Mouse (Mus musculus): ENCODE data around the gene Rubcn.

Rubcn gene

DNA sequence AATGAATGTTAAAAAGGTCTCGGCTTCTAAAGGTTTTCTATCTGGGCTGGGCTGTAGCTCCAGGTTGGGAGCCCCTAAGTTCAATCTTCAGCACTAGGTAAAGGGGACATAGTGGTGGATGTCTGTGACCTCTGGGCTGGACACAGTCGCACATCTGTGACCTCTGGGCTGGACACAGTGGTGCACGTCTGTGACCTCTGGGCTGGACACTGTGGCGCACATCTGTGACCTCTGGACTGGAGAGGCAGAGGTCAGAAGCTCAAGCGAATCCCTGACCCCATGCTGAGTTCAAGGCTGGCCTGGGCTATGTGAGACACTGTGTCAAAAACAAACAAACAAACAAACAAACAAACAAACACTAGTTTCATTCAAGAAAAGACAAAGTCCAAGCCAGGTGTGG is 7.3 kb downstream of the Rubcn start:
- no peak for DNase-seq (ENCODE audit: low spot score in 2 of 2)

DNA sequence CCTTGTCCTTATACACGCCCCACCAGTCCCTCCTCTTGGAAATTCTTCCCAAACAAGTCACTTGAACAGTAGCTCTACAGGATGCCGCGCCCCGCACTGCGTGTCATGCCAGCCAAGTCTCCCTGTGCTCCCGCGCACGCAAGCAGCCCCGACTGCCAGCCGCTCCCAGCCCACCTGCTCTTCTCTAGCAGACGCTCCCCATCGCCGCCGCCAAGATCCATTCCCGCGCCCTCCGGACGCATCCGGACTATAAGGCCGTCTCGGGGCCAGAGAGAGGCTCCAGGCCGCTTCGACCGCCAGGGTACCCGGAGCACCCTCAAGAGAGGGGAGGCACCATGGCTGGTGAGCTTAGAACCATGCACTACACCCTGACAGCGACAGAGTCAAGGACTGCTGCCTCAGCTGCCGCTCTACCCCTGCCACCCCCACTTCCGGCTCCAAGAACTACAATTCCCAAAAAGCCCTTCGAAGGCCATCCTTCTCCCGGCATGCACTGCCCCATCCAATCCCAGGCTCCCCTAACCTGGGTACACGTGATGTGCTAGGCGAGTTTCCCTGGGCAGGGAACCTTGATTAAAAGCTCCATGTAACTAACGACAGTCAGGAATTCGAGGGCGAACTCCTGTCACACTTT is 9.5 kb downstream of the Rubcn start:
- peak; percentile 94 for DNase-seq (ENCODE audit: low spot score in 2 of 2)

DNA sequence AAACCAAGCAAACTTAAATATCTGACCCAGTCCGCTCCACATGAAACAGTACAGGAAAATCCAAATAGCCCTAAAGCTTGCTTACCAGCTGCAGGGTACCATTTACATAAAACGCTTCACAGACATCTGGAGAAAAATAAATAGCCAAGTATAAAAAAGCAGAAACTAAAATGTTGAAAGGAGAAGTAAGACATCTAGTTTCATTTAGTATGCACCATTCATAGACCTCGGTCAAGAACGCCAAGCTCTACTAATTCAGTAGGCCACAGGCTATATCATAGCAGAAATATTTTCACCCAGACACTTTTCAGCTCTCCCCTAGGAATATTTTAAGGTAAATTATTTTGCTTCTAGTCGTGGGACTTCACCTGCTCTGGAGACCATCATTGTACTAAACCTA is 10.9 kb downstream of the Rubcn start:
- DNase-seq (ENCODE audit: low spot score in 2 of 2): no peak

DNA sequence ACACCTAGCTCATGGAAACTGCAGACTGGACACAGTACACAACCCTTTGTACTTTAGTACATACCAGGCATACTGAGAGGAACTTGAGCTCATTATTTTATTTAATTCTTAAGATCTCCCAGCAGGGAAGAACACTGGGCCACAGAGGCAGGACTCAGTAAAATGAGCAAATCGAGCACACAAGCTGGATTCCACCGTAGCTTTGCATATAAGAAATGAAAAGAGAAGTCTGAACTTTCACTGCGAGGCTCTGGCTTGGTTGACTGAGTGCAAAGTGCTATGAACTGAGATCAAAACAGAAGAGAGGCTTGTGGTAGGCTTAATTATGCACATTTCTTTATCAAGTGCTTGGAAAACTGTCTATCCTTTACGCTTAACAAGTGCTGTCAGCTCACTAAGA is 12.2 kb downstream of the Rubcn start:
- no peak for DNase-seq (ENCODE audit: low spot score in 2 of 2)

DNA sequence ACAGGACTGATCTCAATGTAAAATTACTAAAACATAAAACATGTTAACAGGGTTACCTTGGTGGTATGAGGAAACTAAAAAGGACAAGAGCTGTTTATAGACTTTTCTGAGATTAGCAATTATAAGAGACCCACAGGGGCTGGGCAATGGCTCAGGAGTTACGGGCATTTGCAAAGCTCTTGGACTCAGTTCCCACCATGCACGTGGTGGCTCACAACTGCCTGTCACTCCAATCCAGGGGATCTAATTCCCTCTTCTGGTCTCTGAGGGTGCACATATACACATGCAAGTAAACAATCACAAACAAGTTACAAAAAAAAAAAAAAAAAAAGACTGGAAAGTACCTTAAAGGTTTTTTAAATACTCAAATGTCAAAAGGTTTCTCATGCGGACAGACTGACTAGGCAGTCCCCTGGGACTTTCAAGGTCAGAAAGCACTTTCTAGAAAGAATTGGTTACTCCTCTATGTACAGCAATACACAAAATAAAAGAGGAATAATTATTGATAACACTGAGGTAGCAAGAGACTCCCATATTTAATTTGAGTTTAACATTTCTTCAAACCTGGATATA is 15.7 kb downstream of the Rubcn start:
- no peak for DNase-seq (ENCODE audit: low spot score in 2 of 2)

DNA sequence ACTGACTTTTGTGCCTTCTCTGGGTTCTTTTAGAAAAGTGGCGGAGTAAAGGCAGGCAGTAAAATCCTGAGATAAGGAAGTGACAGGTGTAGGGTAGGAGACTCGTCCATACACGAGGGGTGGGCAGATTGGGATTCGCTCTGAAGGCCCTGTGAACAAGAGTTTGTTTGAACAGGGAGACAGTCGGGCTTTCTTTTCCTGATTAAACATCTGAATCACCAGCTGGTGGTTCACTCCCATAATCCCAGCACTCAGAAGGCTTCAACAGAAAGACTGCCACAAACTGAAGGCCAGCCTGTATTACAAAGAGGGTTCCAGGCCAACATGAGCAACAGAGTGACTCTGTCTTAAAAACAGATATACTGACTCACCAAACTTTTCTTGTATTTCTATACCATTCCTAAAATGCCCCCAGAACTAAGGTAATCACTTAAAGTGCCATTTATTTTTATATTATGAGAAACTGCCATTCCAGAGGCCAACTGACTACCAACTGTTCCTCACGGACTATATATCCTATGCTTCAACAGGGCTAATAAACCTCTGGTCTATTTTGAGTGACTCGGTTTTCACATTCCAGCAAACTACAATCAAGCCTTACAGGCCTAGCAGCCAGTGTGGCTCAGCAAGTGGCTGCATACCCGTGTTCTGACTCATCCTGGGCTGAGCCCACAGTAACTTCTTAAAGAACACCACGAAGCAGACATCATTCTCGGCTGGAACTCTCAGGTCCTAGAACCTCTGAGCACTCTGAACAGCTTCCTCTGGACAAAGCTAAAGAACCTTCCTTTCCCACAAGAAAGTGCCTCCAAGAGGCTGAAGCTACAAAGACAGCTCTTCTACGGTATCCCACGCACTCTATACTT is 18.6 kb downstream of the Rubcn start:
- DNase-seq (ENCODE audit: low spot score in 2 of 2): peak in 1 of 2 experiments; percentile 22

DNA sequence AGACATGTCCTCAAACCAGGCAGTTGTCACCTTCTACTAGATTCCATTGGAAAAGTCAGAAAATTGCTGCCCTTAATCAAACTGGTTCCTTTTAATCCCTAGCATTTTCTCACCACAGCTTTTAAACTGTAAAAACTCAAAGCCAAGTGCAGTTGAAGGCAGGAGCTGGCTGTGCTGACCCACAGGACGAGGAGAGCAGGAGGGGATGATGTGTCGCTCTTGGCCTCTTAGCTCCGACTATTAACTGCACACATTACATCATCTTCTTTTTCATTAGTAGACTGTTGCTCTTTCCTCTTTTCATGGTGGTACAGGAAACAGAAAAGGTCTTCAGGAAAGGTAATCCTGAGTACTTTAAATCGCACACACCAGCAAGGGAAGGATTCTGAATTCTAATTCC is 19.2 kb downstream of the Rubcn start:
- DNase-seq (ENCODE audit: low spot score in 2 of 2): no peak

DNA sequence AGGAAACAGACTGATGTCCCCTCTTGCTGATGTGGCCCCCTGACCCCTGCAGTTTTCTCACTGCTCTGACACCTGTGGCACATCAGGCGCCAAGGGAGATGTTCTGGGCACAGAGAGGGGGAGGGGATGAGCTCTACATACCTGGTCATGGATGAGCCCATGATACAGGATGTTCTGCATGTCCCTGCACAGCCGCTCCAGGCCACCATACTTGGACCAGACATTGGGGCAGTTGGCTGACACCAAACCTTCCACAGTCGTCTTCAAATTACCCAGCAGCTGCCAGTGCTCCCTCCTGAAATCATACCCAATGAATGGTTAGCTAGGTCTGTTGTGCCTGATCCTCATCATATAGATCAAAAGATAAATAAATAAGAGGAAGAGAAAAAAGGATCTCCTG is 20.8 kb downstream of the Rubcn start:
- DNase-seq (ENCODE audit: low spot score in 2 of 2): no peak

DNA sequence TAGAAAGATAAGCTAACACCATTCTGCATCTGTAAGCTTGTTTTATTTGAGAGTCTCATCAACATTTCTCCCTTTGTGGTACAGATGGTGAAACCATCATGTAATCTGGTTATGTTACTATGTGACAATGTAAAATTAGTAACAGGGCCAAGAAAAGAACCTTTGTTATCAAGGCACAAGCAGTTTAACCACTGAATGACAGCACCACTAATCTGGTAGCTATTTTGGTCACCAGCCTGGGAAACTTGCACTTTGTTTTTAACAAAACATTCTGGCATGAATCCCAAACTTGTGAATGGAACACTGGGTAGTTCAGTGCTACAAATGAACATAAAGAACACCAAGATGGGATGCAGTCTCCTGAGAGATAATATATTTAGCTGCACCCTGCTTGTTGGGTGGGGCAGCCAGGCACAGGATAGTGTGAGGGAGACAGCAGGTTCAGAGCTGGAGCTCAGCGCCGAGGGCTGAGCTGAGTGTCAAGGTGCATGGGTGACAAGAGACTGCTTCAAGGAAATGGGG is 23.5 kb downstream of the Rubcn start:
- DNase-seq (ENCODE audit: low spot score in 2 of 2): peak; percentile 23 to 37

DNA sequence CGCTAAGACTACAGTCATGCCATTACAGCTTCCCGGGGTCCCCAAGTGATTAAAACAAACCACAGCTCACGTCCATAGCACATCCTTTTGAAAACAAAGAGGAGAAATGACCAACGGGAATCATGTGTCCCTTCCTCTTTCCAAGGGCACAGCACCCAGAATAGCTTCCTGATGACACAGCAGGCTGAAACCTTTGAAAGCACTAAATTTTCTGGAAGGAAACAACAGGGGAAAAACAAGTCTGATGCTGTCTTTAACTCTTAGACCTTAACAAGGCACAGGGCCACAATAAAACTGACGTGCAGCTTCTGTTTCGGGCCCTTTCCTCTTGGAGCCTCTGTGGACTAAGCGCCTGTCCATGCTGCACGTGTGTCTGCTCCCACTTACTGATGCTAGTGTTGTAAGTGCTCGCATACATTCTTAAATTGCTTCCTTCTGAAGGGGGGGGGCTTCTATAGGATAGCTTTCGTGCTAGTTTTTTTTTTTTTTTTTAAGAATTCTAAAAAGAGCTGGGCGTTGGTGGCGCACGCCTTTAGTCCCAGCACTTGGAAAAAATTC is 24.0 kb downstream of the Rubcn start:
- peak in 1 of 2 experiments; percentile 21 for DNase-seq (ENCODE audit: low spot score in 2 of 2)

DNA sequence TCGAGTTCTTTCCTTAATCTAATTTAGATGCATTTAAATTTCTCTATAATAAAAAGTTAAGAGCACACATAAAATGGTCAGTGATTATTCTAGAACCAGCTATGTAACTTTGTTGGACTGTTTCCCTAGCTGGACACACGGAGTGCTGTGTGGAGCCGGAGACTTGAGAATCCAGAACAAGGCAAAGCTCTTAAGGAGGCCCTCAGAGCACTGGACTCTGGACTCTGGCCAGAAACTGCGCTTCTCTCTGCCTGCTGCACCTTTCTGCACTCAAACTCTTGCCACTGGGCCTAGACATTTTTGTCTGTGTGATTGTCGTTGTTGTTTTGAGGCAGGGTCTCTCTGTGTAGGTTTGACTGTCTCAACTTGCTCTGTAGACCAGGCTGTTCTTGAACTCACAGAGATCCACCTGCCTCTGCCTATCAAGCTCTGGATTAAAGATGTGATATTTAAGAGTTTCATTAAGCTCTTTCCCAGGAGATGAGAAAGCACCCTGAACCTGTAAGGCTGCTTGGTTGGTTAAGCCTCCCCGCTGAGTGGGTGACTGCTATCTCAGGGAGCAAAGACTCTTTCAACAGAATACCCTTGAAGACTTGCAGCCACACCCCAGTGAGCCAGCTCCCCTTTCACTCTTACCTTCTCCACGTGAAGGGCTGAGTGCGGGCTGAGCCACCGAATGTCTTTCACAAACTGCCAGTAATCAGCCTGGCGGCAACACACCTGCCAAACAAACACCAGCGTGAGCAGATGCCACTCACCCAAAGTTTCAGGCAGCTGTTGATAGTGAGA is 28.3 kb downstream of the Rubcn start:
- no peak for DNase-seq (ENCODE audit: low spot score in 2 of 2)

DNA sequence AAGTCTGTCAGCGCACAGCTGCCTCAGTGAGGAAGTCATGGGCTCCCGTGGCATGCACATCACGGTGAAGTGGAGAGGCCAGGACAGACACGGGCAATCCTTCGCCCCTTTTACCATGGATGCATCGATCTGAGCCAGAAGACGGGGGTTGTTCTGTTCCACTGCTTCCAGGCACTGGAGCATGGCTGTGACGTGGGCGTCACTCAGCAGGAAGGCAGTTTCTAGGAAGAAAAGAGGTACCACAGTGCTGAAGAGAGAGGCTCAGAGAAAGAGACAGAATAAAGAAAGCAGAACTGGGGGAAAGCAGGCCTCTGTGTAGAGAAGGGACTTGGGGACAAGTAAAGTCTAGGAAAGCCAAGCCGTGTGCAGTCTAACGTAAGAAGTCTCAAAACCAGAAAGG is 30.5 kb downstream of the Rubcn start:
- DNase-seq (ENCODE audit: low spot score in 2 of 2): peak; percentile 33 to 37

DNA sequence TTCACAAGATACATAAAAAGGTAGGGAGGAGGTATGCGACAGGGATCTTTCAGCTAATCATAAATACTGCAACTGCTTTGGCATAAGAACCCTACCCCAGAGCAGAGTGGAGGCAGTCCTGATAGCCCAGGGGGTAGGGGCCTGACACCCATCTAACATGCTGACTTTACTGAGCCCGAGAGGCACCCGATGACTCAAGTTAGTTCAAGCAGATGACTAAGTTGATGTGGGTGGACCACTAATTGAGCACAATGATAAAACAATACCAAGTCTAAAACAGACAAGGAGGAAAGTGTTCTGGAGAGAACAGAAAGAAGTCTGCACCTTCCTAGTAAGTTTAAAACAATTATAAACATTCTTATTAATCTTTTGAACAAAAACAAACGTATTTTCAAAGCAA is 46.1 kb downstream of the Rubcn start:
- no peak for DNase-seq (ENCODE audit: low spot score in 2 of 2)

DNA sequence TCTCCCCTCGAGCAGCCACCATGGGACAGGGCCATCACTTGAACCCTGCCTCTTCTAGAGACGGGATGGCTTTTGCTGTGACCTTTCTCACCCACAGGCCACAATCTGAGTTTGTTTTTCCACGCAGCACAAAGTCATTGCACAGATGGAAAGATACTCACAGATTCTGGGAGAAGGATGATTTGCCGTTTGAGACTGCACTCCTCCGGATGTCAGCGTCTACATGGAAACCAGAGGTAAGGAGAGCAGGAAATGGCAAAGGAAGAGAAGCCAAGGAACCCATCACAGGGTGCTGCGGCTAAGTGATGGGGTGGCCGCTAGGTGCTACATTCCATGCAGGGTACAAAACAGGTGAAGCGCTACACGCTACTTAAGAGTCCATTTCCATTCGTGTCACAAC is 48.5 kb downstream of the Rubcn start:
- DNase-seq (ENCODE audit: low spot score in 2 of 2): no peak

DNA sequence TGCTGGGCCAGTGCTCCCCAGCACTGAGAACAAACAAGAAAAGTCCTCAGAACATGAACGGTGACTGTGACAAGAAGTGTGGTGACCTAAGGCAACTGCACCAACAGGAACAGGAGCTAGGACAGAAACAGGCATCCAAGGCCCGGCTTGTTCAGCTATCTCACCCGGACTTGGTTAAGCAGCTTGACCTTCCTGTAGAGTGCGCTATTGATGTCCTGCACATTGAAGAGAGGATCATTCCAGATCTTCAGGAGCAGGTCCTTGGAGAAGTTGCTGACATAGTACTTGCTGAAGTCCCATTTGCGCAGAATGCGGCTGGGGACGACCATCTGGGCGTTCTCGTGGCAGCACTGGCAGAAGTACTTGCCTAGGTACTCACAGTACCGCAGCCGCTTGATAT is 51.0 kb downstream of the Rubcn start:
- no peak for DNase-seq (ENCODE audit: low spot score in 2 of 2)

DNA sequence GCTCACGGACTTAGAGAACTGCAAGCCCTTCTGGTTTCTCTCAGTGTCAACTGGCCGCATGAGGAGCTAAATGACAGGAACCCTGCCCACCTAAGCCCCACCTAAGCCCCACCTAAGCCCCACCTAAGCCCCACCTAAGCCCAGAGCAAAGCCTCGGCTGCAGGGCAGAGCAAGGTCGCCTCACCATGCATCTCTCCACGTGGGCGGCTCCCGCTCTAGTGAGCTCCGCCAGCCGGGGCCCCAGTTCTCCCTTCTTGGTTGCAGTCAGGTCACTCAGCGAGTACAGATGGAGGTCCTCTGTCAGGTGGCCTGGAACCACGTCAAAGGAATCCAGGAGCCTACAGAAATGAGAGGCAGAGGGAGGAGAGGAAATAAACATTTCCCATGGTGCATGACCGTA is 52.2 kb downstream of the Rubcn start:
- DNase-seq (ENCODE audit: low spot score in 2 of 2): no peak

DNA sequence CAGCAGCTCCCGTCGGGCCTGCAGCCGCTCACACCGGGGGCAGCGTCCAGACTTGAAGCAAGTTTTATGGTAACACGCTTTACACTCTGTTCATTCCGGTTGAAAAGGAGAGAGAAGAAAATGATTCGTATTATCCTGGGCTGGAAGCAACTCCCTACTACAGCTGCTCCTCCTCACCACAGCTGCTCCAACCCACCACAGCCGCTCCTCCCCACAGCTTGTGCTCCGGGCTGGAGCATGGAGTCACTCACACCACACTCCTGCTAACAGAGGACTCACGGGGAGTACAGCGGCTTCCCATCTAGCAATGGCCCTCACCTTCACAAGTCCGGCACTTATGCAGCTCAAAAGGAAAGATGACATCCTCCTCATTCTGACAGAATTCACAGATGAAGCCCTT is 53.5 kb downstream of the Rubcn start:
- no peak for DNase-seq (ENCODE audit: low spot score in 2 of 2)

DNA sequence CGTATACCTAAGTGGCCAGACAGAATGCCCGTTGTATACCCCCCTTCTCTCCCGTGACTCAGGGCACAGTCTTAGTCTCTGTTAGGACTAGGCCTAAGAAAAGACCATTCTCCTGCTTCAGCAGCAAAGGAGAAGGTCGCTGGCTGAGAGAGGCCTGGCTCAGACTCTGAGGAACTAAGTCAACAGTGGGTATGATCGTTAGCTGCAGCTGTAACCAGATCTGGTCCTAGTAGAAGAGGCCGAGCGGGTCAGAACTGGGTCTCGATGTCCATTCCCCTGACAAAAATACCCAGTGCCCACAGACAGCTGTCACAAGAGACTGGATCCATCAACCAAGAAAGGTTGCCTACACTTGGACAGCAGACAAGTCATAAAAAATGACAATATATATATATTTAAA is 54.1 kb downstream of the Rubcn start:
- no peak for DNase-seq (ENCODE audit: low spot score in 2 of 2)

DNA sequence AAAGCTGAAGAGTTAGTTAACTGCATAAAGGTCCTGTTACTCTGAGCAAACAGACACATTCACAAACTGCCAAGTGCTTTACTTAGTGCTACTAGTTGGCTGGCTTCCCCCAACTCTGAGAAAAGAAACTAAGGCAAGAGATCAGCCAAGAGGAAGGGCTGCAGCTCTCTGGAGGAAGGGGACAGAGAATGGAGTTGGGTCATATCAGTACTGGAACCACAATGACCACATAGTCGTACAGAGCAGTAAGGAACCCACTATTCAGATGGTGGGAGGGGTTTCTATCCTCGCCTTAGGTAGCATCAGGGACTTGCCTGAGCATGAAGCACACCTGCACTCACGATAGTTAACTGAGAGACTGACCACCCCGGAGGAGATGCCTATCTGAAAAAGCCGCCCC is 54.7 kb downstream of the Rubcn start:
- no peak for DNase-seq (ENCODE audit: low spot score in 2 of 2)

DNA sequence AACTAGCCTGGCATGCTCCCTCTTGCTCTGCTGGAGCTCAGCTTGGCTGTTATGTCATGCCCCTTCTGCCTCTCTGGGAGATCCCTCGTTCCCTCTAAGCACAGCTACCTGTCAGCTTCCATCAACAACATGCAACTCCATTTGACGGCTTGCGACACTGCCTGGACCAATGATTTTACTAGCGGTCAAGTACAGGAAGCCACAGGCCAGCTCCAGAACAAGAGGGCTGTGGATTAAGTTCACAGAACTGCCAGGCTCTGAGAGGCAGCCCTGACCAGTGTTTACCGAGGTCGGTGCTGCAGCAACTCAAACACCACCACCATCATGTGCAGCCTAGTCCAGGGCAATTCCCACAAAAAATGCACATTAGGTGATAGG is 55.1 kb downstream of the Rubcn start:
- DNase-seq (ENCODE audit: low spot score in 2 of 2): no peak

DNA sequence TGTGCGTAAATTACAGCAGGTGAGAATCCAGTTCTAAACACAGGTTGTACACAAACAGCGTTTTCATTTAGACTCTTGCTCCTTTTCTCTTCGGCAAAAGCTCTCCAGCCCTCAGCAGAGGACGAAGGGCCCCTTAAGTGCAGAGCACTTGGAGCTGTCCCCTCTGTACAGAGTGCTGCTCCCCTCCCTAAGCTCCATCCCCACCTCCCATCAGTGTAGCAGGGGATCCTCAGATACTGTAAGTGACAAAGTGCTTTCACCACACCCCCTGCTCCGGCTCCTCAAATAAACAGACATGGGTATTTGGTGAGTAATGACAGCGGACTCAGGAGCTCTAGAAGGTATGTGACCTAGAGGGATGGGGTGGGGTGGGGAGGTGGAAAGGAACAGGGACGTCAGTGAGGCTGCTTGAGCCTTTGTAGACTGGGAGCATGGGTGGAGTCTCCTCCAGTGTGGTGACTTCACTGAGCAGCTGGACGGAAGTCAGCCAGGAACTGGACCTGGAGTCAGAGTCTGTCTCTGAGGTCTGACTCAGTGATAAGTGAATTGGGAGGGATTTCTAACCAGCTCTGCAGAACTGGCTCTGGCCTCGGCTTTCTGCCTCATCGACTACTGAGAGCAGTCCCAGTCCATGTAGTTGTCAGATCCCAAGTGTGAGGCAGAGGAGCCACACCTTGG is 55.7 kb downstream of the Rubcn start:
- DNase-seq (ENCODE audit: low spot score in 2 of 2): no peak
